Mouse (Mus musculus) erythroblast, embryonic 14.5 days (primary cell): Measurements from ENCODE around the gene Cacfd1.

Source experiments
- GATA1 ChIP-seq: IDR thresholded peaks from 2 replicates; pipeline ENCODE4 v1.6.1; 2012; ENCODE audit warnings: low read length, inconsistent platforms, mixed read lengths
- TAL1 ChIP-seq: IDR thresholded peaks from 3 replicates; pipeline ENCODE4 v1.6.1; 2012; ENCODE audit warnings: low read length, inconsistent platforms, mixed read lengths

DNA sequence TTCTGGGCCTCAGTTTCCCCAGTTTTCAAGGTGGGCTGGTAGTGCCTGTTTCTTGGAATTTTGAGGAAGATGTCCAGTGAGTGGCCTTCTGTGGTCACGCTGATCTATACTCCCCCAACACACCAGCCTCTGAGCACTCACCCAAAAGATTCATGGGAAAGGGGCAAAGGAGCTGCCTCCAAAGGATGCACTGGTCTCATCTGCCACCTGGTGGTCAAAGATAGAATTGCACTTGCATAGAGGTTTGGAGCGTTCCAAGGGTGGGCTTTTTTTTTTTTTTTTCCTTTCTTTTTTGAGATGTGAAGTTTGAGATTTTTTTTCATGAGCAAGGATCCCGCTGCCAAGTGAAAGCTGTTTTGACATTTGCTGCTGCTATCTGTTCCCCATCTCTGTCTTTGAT is 28.9 kb downstream of the Cacfd1 start:
- TF ChIP-seq GATA1 (no peak), TAL1 (no peak)
